Mouse (Mus musculus): ENCODE data around the gene Vamp2. TPM values are rescaled to one million over a fixed set of nuclear protein-coding genes. Genes with fewer than 3 reads are reported as not detected.
A peak's percentile ranks its signal among the peaks of the same experiment; 100 is the strongest.

Gene Vamp2
- total RNA-seq, 2 experiments from 2014 or later: 1,053 to 1,091 TPM

DNA sequence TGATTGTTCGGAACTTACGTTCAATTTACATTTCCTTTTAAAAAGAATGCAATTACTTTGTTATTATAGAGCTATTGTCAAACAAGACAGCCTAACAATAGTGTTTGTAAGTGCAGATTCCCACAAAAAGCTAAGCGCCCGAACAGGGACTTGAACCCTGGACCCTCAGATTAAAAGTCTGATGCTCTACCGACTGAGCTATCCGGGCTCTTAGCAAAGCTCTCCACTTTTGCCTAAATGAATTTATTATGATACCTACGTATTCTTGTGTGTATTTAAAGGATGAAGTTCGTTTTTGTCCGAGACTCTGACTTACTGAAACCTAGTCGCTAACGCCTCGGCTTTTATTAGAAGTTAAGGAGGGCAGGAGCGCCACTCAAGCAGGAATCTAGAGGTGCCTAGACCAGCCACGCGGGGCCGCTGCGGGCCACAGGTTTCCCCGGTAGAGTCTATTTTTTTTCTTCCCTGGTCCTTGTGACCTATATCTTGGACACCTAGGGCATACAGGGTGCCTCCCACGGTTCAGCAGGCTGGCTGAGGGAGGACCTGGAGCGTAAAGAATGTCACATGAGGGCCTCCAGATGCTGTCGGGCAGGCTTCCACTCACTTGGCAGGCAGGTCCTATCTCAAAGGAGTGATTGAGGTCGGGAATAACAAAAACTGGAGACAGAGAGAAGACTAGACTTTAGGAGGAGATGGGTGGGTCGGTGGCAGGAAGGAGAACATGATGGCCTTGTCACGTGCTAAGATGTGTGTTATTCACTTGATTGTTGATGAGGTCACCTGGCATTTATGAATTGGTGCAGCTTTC lies 37.0 kb downstream of the Vamp2 start:
- peak; percentile 76 to 78 for DNase-seq (ENCODE audit: low spot score in 2 of 2)

- DNase-seq (ENCODE audit: low spot score in 2 of 2): no peak
Measured at GRCm38 (mm10) chr11:69125852-69125918, 37.4 kb downstream of the Vamp2 start, which contains the start of gene Aloxe3. Aloxe3 (plus strand) TSS chr11:69125896.

DNA sequence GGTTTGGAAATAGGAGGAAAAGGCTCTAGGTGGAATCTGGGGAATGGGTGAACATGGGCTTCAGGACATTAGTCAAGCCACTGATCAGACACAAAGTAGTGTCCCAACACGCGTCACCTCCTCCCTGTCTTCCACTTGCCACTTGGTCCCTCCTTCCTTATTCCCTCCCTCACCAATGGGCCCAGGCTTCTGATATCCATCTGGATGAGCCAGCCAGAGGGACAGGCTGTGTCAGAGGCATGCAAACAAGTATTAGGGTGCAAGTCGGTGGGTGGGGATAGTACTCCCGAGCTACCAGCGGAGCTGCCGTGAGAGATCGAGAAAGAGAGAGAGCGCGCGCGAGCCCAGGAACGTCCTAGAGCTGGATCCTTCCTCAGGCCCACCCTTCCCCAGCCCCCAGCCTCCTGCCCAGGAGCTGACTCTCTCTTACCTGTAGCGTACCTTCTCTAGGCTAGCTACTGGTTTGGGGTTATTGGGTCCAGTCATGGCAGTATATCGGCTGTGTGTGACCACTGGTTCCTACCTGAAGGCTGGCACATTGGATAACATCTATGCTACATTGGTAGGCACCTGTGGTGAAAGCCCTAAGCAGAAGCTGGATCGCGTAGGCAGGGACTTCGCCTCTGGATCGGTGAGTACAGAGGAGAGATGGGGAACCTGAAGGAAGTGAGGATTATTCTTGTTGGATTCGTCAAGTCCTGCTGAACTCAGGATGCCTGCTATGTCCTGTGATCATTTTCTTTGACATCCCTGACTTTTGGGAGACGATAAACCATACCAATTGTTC lies 37.8 kb downstream of the Vamp2 start:
- DNase-seq (ENCODE audit: low spot score in 2 of 2): no peak

DNA sequence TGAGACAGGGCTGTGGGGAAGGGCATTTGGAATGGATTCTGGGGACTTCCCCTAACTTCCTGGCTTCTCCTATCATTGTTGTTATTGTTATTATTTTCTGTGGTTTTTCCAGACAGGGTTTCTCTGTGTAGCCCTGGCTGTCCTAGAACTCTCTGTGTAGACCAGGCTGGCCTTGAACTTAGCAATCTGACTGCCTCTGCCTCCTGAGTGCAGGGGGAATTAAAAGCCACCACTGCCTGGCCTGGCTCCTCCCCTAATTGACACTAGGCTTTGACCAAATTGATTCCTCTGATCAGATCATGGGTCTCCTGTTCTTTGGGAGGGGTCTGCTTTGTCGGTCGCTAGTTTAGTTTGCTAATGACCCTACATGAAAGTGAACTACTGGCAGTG lies 38.4 kb downstream of the Vamp2 start:
- DNase-seq (ENCODE audit: low spot score in 2 of 2): no peak

- no peak for DNase-seq (ENCODE audit: low spot score in 2 of 2)
Measured at GRCm38 (mm10) chr11:69128426-69129122, 40.3 kb downstream of the Vamp2 start.

DNA sequence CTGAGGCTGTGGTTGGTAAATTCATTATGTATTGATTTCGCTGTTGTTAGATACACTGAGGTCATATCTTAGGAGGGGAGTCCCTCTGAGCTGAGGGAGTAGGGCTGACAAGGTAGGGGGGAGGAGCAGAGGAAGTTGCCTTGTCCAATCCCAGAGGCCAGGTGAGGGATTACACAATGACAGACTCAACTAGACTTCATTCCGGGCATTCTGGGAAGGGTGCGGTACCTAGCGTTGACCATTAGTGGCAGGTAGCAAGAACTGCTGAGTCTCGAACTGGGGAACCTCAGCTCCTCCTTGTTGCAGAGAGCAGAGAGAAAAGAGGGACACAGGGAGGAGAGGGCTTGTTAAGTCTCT lies 45.3 kb downstream of the Vamp2 start:
- DNase-seq (ENCODE audit: low spot score in 2 of 2): no peak

- peak; percentile 81 to 86 for DNase-seq (ENCODE audit: low spot score in 2 of 2)
Measured at GRCm38 (mm10) chr11:69133923-69134621, 45.8 kb downstream of the Vamp2 start.

DNA sequence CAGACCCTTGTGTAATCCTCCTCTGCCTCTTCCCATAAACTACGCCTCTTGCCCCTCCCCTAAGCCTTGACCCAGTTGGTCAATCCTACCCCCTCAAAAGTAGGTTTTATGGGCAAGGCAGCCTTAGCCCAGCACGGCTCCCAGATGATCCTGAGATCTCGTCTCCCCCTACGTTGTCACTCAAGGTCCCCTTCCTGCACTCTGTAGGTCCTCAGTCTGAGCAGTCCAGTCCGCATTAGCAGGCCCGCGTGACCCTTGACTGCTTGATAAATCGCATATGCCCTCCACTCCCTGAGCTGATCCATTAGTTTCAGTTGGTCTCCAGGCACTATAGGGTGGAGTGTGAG lies 46.3 kb downstream of the Vamp2 start:
- DNase-seq (ENCODE audit: low spot score in 2 of 2): no peak

DNA sequence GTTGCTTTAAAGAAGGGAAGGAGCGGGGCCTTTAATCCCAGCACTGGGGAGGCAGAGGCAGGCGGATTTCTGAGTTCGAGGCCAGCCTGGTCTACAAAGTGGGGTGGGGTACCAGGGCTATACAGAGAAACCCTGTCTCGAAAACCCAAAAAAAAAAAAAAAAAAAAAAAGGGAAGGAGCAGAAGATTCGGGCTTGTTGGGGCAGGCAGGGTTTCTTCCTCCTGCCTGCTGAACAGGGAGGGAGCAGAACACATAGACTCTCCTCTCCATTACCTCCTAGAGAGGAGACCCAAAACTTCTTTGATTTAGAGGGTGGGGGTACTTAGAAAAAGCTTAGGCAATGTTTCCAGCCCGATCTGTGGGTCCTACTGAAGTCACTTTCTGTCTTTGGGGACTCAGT lies 47.1 kb downstream of the Vamp2 start:
- DNase-seq (ENCODE audit: low spot score in 2 of 2): no peak

Other genes with a start within 250 kb of the Vamp2 start
- gene Ndel1, start 216.6 kb upstream of the Vamp2 start, total RNA-seq (2021): 100 to 1,000 TPM; 110 to 127 TPM
- not detected for gene Rnf222, start 199.9 kb upstream of the Vamp2 start, total RNA-seq (2021)
- 100 to 1,000 TPM; 894 to 903 TPM for gene Rpl26, start 186.9 kb upstream of the Vamp2 start, total RNA-seq (2021)
- not detected for gene Odf4, start 161.4 kb upstream of the Vamp2 start, total RNA-seq (2021)
- gene Arhgef15, start 131.0 kb upstream of the Vamp2 start, total RNA-seq (2021): 10 to 100 TPM; 20.4 to 24.0 TPM
- gene Slc25a35, start 120.4 kb upstream of the Vamp2 start, total RNA-seq (2021): 1 to 10 TPM; 5.6 to 6.7 TPM
- 10 to 100 TPM; 17.8 to 18.2 TPM for gene Rangrf, start 113.3 kb upstream of the Vamp2 start, total RNA-seq (2021)
- gene Pfas, start 80.0 kb upstream of the Vamp2 start, total RNA-seq (2021): 10 to 100 TPM; 26.1 to 26.2 TPM
- 10 to 100 TPM; 37.8 to 46.0 TPM for gene Ctc1, start 72.6 kb upstream of the Vamp2 start, total RNA-seq (2021)
- under 1 TPM in 1 of 2 experiments, not detected in 1; 0.30 TPM for gene Aurkb, start 42.8 kb upstream of the Vamp2 start, total RNA-seq (2021)
- gene Borcs6, start 28.8 kb upstream of the Vamp2 start, total RNA-seq (2021): 10 to 100 TPM; 35.2 to 38.0 TPM
- gene Tmem107, start 17.7 kb upstream of the Vamp2 start, total RNA-seq (2021): 10 to 100 TPM; 23.6 to 26.8 TPM
- 100 to 1,000 TPM; 129 to 133 TPM for gene Per1, start 6.7 kb downstream of the Vamp2 start, total RNA-seq (2021)
- under 1 TPM; 0.42 to 0.79 TPM for gene Hes7, start 31.9 kb downstream of the Vamp2 start, total RNA-seq (2021)
- gene 9130213A22Rik, start 34.1 kb downstream of the Vamp2 start, total RNA-seq (2021): under 1 TPM; 0.53 to 0.98 TPM
- gene Aloxe3, start 37.4 kb downstream of the Vamp2 start, total RNA-seq (2021): 1 to 10 TPM; 4.4 to 6.8 TPM
- gene Alox12b, start 68.5 kb downstream of the Vamp2 start, total RNA-seq (2021): 10 to 100 TPM in 1 of 2 experiments, 1 to 10 TPM in 1; 9.8 to 13.7 TPM
- 10 to 100 TPM; 10.2 to 11.7 TPM for gene Alox8, start 109.4 kb downstream of the Vamp2 start, total RNA-seq (2021)
- gene Gucy2e, start 148.5 kb downstream of the Vamp2 start, total RNA-seq (2021): 1 to 10 TPM; 1.2 TPM
- gene Cntrob, start 235.3 kb downstream of the Vamp2 start, total RNA-seq (2021): 10 to 100 TPM; 15.2 to 25.0 TPM
- 10 to 100 TPM; 53.2 to 59.5 TPM for gene Trappc1, start 235.5 kb downstream of the Vamp2 start, total RNA-seq (2021)
- gene Kcnab3, start 237.8 kb downstream of the Vamp2 start, total RNA-seq (2021): 100 to 1,000 TPM in 1 of 2 experiments, 10 to 100 TPM in 1; 75.3 to 102 TPM